Mouse (Mus musculus) cerebellum, adult 8-10 months (tissue): ENCODE data around the gene R3hdml.
A peak's percentile ranks its signal among the peaks of the same experiment; 100 is the strongest.

ENCODE experiments used
- DNase-seq: peaks from one replicate; pipeline ENCODE4 v3.0.0; 2022

Gene R3hdml

GRCm38 (mm10) chr2:163480191-163480825 is 11.8 kb upstream of the R3hdml start:
- no peak for DNase-seq

- DNase-seq = no peak
Measured at GRCm38 (mm10) chr2:163481539-163482029, 10.5 kb upstream of the R3hdml start.

GRCm38 (mm10) chr2:163487360-163487759 is 4.8 kb upstream of the R3hdml start:
- DNase-seq = no peak

GRCm38 (mm10) chr2:163489725-163490291 is 2.3 kb upstream of the R3hdml start:
- DNase-seq = no peak

GRCm38 (mm10) chr2:163490656-163491055 is 1.5 kb upstream of the R3hdml start:
- no peak for DNase-seq

- DNase-seq = no peak
Measured at GRCm38 (mm10) chr2:163491351-163491750, 767 bp upstream of the R3hdml start.

GRCm38 (mm10) chr2:163493031-163493430 is 913 bp downstream of the R3hdml start:
- no peak for DNase-seq

GRCm38 (mm10) chr2:163493976-163494375 is 1.9 kb downstream of the R3hdml start:
- DNase-seq = no peak

GRCm38 (mm10) chr2:163494456-163494855 is 2.3 kb downstream of the R3hdml start:
- DNase-seq = no peak

- DNase-seq = no peak
Measured at GRCm38 (mm10) chr2:163502219-163502618, 10.1 kb downstream of the R3hdml start.

- DNase-seq = no peak
Measured at GRCm38 (mm10) chr2:163503191-163503590, 11.1 kb downstream of the R3hdml start.

GRCm38 (mm10) chr2:163506300-163507004 is 14.3 kb downstream of the R3hdml start, which contains the start of gene Hnf4a:
Gene Hnf4a (plus strand): TSS chr2:163506808.
- no peak for DNase-seq

GRCm38 (mm10) chr2:163525761-163526243 is 33.7 kb downstream of the R3hdml start:
- DNase-seq = no peak

- DNase-seq = no peak
Measured at GRCm38 (mm10) chr2:163527497-163527896, 35.4 kb downstream of the R3hdml start.

- no peak for DNase-seq
Measured at GRCm38 (mm10) chr2:163530418-163530817, 38.3 kb downstream of the R3hdml start.

GRCm38 (mm10) chr2:163531917-163532316 is 39.8 kb downstream of the R3hdml start:
- peak; percentile 79 for DNase-seq

- no peak for DNase-seq
Measured at GRCm38 (mm10) chr2:163533226-163533625, 41.1 kb downstream of the R3hdml start.

- DNase-seq = peak; percentile 87
Measured at GRCm38 (mm10) chr2:163534958-163535524, 42.9 kb downstream of the R3hdml start.

- DNase-seq = no peak
Measured at GRCm38 (mm10) chr2:163537443-163537842, 45.3 kb downstream of the R3hdml start.

GRCm38 (mm10) chr2:163538410-163538809 is 46.3 kb downstream of the R3hdml start:
- no peak for DNase-seq

- no peak for DNase-seq
Measured at GRCm38 (mm10) chr2:163539321-163540040, 47.4 kb downstream of the R3hdml start.

- no peak for DNase-seq
Measured at GRCm38 (mm10) chr2:163540231-163541117, 48.4 kb downstream of the R3hdml start.
